ENCODE assay signal across 30 mouse cellular contexts in genomic region chr1:17415958-17416357, GRCm38 (mm10).
DNase-seq lines count a peak whose midpoint lies in the region; ATAC-seq lines count a peak whose summit lies in the region.
"Had no signal": no experiment of that assay in that cellular context is flagged by ENCODE, and none has a peak within 500 bp of the region (broad histone marks: within the 10 kb centered on the region; RNA-seq: fewer than 3 reads in every experiment).

No protein-coding gene starts in this region.

- peak; percentile 59 for ATAC-seq in forebrain, embryonic 11.5 days (replicated peaks; ENCODE audit: low FRiP score)
- ATAC-seq in forebrain, embryonic 15.5 days (replicated peaks) = no peak
- peak; percentile 23; the same call in 1 of the 2 replicates for ATAC-seq in neural tube, embryonic 11.5 days (ENCODE audit: insufficient read depth, low FRiP score, low TSS enrichment)
- peak; percentile 85 for ATAC-seq in midbrain, embryonic 16.5 days
- ATAC-seq in activated CD4-positive, CD25-positive, alpha-beta regulatory T cell, adult 4 months = no peak
- ATAC-seq: intestine, embryonic 15.5 days; Patski had no signal

- WGBS in forebrain, embryonic 11.5 days = 8% methylated on average over 3 of the region's 3 CpGs
- WGBS in forebrain, embryonic 15.5 days = 4% methylated on average over 3 of the region's 3 CpGs
- 55% methylated on average over 3 of the region's 3 CpGs for WGBS in neural tube, embryonic 11.5 days
- 15% methylated on average over 3 of the region's 3 CpGs for WGBS in midbrain, embryonic 10.5 days
- WGBS in midbrain, embryonic 16.5 days = 8% methylated on average over 3 of the region's 3 CpGs

- H3K27ac ChIP-seq in forebrain, embryonic 11.5 days (ENCODE audit: low read depth, low read length) = no peak overlapping the region
- no peak overlapping the region for H3K27ac ChIP-seq in forebrain, embryonic 15.5 days (replicated peaks)
- H3K27ac ChIP-seq in neural tube, embryonic 11.5 days (ENCODE audit: low read depth, low read length) = no peak overlapping the region
- H3K27ac ChIP-seq in midbrain, embryonic 10.5 days (replicated peaks) = no peak overlapping the region
- H3K27ac ChIP-seq in midbrain, embryonic 16.5 days (ENCODE audit: low read length) = no peak overlapping the region
- H3K27ac ChIP-seq: embryonic facial prominence, embryonic 13.5 days; gastrocnemius, adult 2 months; hindbrain, embryonic 15.5 days; intestine, embryonic 15.5 days; layer of hippocampus, adult 2 months; limb, embryonic 10.5 days; liver, embryonic 15.5 days; neural tube, embryonic 15.5 days had no signal

- H3K9me3 ChIP-seq in forebrain, embryonic 11.5 days (ENCODE audit: control insufficient read depth, low read length) = no peaks in the 10 kb centered on the region
- no peaks in the 10 kb centered on the region for H3K9me3 ChIP-seq in forebrain, embryonic 15.5 days
- H3K9me3 ChIP-seq in neural tube, embryonic 11.5 days (ENCODE audit: control insufficient read depth, low read length) = no peaks in the 10 kb centered on the region
- no peaks in the 10 kb centered on the region for H3K9me3 ChIP-seq in midbrain, embryonic 10.5 days (replicated peaks)
- H3K9me3 ChIP-seq in midbrain, embryonic 16.5 days (replicated peaks; ENCODE audit: control insufficient read depth, low read length, poor library complexity, severe bottlenecking) = no peaks in the 10 kb centered on the region
- H3K9me3 ChIP-seq: embryonic facial prominence, embryonic 13.5 days; G1E; hindbrain, embryonic 15.5 days; intestine, embryonic 15.5 days; limb, embryonic 10.5 days; liver, embryonic 15.5 days; neural tube, embryonic 15.5 days had no signal

- H3K4me3 ChIP-seq in forebrain, embryonic 11.5 days (ENCODE audit: low read depth, low read length) = no peak overlapping the region
- no peak overlapping the region for H3K4me3 ChIP-seq in forebrain, embryonic 15.5 days
- no peak overlapping the region for H3K4me3 ChIP-seq in neural tube, embryonic 11.5 days (ENCODE audit: low read depth, low read length)
- no peak overlapping the region for H3K4me3 ChIP-seq in midbrain, embryonic 10.5 days
- H3K4me3 ChIP-seq in midbrain, embryonic 16.5 days (ENCODE audit: low read depth, low read length) = no peak overlapping the region
- H3K4me3 ChIP-seq: embryonic facial prominence, embryonic 13.5 days; erythroblast, embryonic 14.5 days; gastrocnemius, adult 2 months; hindbrain, embryonic 15.5 days; intestine, embryonic 15.5 days; layer of hippocampus, adult 2 months; limb, embryonic 10.5 days; liver, embryonic 15.5 days; myocyte; neural tube, embryonic 15.5 days had no signal

- no peak overlapping the region for H3K9ac ChIP-seq in forebrain, embryonic 11.5 days (ENCODE audit: low read length)
- no peak overlapping the region for H3K9ac ChIP-seq in forebrain, embryonic 15.5 days (replicated peaks)
- no peak overlapping the region for H3K9ac ChIP-seq in neural tube, embryonic 11.5 days (ENCODE audit: low read length)
- no peak overlapping the region for H3K9ac ChIP-seq in midbrain, embryonic 16.5 days (ENCODE audit: low read depth, low read length)
- H3K9ac ChIP-seq: embryonic facial prominence, embryonic 13.5 days; hindbrain, embryonic 15.5 days; intestine, embryonic 15.5 days; liver, embryonic 15.5 days; neural tube, embryonic 15.5 days had no signal

- no peaks in the 10 kb centered on the region for H3K36me3 ChIP-seq in forebrain, embryonic 11.5 days (ENCODE audit: control insufficient read depth, insufficient read depth, low read length)
- H3K36me3 ChIP-seq in forebrain, embryonic 15.5 days = no peaks in the 10 kb centered on the region
- no peaks in the 10 kb centered on the region for H3K36me3 ChIP-seq in neural tube, embryonic 11.5 days (ENCODE audit: control insufficient read depth, insufficient read depth, low read length)
- H3K36me3 ChIP-seq in midbrain, embryonic 10.5 days = no peaks in the 10 kb centered on the region
- H3K36me3 ChIP-seq in midbrain, embryonic 16.5 days (ENCODE audit: control insufficient read depth, insufficient read depth, low read length) = no peaks in the 10 kb centered on the region
- H3K36me3 ChIP-seq: embryonic facial prominence, embryonic 13.5 days; G1E; hindbrain, embryonic 15.5 days; intestine, embryonic 15.5 days; limb, embryonic 10.5 days; liver, embryonic 15.5 days; neural tube, embryonic 15.5 days had no signal

- no peak for DNase-seq in forebrain, embryonic 11.5 days (ENCODE audit: low spot score)
- DNase-seq in neural tube, embryonic 11.5 days (ENCODE audit: low spot score) = no peak
- no peak for DNase-seq in neural tube, embryonic 10.5 days (ENCODE audit: extremely low spot score, low spot score)
- DNase-seq in midbrain, embryonic 10.5 days (ENCODE audit: low spot score) = peak; percentile 26
- DNase-seq in urinary bladder, postnatal 10 days (ENCODE audit: low spot score) = no peak
- DNase-seq: adrenal gland, adult 8-10 months; B cell, adult 2 months; cerebellum, adult 8-10 months; gastrocnemius, adult 2 months; kidney, adult 9 months; kidney, postnatal 14 days; liver; lung, postnatal 4 days; right cerebral cortex, postnatal 14 days; spleen, adult 18-20 months had no signal

- H3K4me1 ChIP-seq in forebrain, embryonic 11.5 days (replicated peaks; ENCODE audit: control insufficient read depth, insufficient read depth, low read length) = no peaks in the 10 kb centered on the region
- H3K4me1 ChIP-seq in forebrain, embryonic 15.5 days = no peaks in the 10 kb centered on the region
- H3K4me1 ChIP-seq in neural tube, embryonic 11.5 days (ENCODE audit: control insufficient read depth, insufficient read depth, low read length) = no peaks in the 10 kb centered on the region
- peaks cover 12% of the 10 kb centered on the region for H3K4me1 ChIP-seq in midbrain, embryonic 10.5 days
- no peaks in the 10 kb centered on the region for H3K4me1 ChIP-seq in midbrain, embryonic 16.5 days (ENCODE audit: control insufficient read depth, insufficient read depth, low read length)
- H3K4me1 ChIP-seq: hindbrain, embryonic 15.5 days; intestine, embryonic 15.5 days; limb, embryonic 10.5 days; liver, embryonic 15.5 days; neural tube, embryonic 15.5 days had no signal

- no peaks in the 10 kb centered on the region for H3K27me3 ChIP-seq in forebrain, embryonic 11.5 days (ENCODE audit: control insufficient read depth, insufficient read depth, low read length)
- H3K27me3 ChIP-seq in forebrain, embryonic 15.5 days = no peaks in the 10 kb centered on the region
- H3K27me3 ChIP-seq in neural tube, embryonic 11.5 days (ENCODE audit: control insufficient read depth, insufficient read depth, low read length) = no peaks in the 10 kb centered on the region
- H3K27me3 ChIP-seq in midbrain, embryonic 10.5 days (ENCODE audit: low read depth, poor library complexity, severe bottlenecking) = no peaks in the 10 kb centered on the region
- H3K27me3 ChIP-seq in midbrain, embryonic 16.5 days (ENCODE audit: control insufficient read depth, insufficient read depth, low read depth, low read length) = no peaks in the 10 kb centered on the region
- H3K27me3 ChIP-seq: CH12.LX; embryonic facial prominence, embryonic 13.5 days; hindbrain, embryonic 15.5 days; intestine, embryonic 15.5 days; liver, embryonic 15.5 days; neural tube, embryonic 15.5 days; Patski had no signal

- no peak overlapping the region for H3K4me2 ChIP-seq in forebrain, embryonic 11.5 days (ENCODE audit: low read depth, low read length, severe bottlenecking)
- no peak overlapping the region for H3K4me2 ChIP-seq in forebrain, embryonic 15.5 days (replicated peaks)
- no peak overlapping the region for H3K4me2 ChIP-seq in neural tube, embryonic 11.5 days (ENCODE audit: low read depth)
- H3K4me2 ChIP-seq in midbrain, embryonic 16.5 days (ENCODE audit: low read length) = no peak overlapping the region
- H3K4me2 ChIP-seq: embryonic facial prominence, embryonic 13.5 days; hindbrain, embryonic 15.5 days; intestine, embryonic 15.5 days; liver, embryonic 15.5 days; neural tube, embryonic 15.5 days had no signal

Comparison
In these comparisons a context has a peak if more than half of its experiments do, and no peak if none do; other contexts are left out.
1. ATAC-seq: peak in forebrain, embryonic 11.5 days (single experiment), neural tube, embryonic 11.5 days (single experiment) and midbrain, embryonic 16.5 days (single experiment); none in forebrain, embryonic 15.5 days (single experiment) and activated CD4-positive, CD25-positive, alpha-beta regulatory T cell, adult 4 months (single experiment).